Mouse (Mus musculus) NIH3T3 (cell line): Measurements from ENCODE around the gene Stk25.
A peak's percentile ranks its signal among the peaks of the same experiment; 100 is the strongest.

Source experiments
- DNase-seq: peaks from one replicate; pipeline ENCODE4 v3.0.0-alpha.2; 2012; ENCODE audit warnings: low read depth

The Stk25 gene

DNA sequence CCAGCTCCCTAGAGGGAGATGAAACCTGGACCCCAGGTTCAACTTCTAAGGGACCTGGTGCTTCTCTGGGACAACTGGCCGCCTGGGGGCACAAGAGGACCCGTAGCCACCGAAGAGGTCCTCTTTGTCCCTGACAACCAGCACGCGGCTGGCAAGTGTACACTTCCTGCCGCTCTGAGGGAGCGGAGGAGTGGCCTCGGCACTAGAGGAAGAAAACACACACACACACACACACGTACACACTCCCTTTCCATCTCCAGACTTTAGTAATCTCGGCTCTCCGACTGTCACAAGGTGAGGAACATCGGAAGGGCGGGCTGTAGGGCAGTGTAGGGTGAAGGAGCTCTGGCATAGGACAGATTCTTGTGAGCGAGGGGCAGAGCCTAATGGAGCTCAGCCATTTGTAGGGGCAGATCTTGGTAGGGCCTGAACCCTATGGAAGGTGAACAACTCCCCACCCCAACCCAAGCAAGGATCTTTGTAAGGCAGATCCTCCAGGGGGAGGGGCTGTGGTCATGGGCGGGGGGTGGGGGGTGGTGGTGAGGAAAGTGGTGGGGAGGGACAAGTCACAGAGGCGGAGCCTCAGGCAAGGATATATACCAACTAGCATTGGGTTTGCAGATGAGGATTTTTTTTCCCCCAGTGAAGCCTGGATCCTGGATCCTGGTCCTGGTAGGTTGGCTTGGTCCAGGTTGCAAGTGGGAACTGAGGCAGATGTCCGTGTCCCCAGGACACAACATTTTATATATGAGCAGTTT lies 10.5 kb upstream of the Stk25 start:
- DNase-seq, result peak; percentile 29

DNA sequence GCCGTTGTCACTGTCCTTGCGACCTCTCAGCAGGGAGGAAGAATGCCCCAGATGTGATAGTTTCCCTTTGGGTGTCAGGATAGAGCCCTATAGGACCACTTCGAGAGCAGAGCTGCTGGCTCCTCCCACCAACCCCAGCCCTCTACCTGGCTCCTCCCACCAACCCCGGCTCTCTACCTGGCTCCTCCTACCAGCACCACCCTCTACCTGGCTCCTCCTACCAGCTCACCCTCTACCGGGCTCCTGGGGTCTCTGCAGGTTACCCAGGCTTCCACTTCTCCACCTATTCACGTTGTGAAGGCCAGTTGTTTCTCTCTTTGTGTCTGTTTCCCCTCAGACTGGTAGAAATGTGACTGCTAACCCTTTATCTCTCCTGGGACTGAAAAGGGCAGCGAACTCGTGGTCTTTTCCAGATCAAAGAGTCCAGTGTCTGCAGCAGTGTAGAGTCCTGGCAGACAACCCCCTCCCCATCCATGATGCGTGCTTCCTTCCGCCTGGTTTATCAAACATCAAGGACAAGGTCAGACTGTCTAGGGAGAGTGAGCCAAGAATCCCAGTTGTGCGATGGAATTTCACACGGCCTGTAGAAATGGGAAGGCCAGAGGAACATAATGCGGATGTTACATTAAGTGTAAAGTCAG lies 9.4 kb upstream of the Stk25 start:
- DNase-seq, result no peak

DNA sequence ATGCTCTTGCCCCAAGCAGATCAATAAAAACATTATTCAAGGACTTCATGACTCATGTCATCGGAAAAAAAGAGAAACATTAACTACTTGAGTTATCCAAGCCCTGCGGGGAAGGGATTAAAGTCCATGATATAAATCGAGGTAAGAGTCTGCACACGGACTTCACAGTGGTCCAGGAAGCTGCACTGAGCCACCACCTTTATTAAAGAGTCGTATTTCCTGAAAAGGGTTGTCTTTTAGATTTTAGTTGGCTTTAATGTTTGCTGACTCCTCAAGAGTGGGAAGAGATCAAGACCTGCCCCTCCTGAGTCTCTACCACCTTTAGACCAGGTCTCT lies 1.5 kb downstream of the Stk25 start:
- DNase-seq, result no peak

DNA sequence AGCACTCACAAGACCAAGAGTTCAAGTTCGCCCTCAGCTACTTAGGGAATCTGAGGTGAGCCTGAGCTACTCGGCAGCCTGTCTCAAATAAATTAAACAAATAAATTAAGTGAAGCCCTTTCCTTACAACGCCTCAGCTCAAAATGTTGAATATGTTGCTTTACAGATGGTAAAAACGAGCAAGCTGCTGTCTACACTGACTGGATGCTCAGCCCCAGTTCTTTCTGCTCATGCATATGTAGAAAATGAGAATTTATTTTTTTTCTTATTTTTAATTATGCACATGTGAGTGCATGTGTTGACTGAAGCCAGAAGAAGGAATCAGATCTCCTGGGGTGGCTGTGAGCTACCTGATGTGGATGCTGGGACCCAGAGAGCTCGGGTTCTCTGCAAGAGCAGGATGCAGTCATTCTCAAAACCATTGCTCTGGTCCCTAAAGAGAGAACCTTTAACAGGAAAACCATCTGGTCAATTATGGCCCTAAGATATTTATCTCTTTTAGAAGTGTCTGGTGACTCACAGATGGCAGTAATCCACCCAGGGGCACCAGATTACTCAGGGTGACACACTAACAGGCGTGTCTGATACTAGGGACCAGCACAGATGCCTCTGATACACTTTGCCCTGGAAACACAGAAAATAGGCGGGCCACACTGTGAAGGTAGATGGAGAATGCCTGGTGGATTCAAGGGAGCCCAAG lies 2.0 kb downstream of the Stk25 start:
- DNase-seq, result no peak

DNA sequence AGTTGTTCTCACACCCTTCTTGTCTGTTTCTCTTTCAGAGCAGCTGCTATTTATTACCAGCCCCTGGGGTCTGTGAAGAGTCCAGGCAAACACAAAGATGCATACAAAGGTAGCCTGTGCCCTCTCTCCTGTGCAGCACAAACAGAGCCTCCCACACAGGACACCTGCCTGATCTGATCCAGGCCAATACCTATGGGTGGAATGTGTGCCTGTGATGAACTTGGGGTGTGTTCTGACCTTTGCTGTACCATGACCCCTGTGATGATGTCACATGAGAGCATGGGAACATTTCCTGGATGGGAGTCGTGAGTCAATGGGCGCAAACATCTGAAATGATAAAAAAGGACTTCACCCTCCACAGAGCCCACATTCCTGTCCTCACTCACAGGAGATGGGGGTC lies 3.7 kb downstream of the Stk25 start:
- no peak for DNase-seq

DNA sequence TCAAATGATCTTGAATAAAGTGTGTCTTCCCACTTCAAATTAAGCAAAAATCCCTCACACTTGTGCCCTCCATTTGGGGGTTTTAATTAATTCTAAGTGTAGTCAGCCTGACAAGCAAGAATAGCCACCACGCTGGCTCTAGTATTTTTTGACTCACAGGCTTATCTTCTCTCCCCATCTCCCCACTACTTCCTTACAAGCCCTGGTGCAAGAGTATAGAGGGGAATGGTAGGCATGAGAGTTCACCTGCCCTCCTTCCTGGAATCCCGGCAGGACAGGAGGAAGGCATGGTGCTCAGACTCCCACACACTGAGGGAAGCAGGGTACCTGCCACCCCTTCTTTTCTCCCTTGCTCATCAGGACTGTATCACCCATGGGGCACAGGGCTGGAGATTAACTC lies 4.2 kb downstream of the Stk25 start:
- no peak for DNase-seq

DNA sequence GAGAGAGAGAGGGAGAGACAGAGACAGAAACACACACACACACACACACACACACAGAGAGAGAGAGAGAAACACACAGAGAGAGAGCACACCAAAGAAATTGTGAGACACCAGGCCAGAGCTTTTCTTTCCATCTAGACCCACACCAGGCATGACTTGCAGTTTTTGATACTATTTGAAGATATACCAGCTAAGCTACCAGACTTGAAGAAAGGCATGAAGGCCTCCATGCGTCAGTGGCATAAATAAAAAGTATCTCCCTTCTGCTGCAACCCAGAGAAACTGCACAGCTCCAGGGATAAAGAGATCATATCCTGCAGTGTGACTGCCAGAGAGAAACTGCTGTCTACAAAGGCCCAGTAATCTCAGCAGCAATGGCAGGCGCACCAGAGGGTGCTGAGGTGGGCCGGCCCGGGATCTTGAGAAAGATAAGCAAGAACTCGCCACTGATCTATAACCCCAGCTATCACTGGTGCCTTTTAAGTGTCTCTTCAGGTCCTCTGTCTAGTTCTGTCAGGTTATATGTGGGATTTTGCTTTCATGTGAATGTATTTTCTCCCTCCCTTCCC lies 8.8 kb downstream of the Stk25 start:
- no peak for DNase-seq

DNA sequence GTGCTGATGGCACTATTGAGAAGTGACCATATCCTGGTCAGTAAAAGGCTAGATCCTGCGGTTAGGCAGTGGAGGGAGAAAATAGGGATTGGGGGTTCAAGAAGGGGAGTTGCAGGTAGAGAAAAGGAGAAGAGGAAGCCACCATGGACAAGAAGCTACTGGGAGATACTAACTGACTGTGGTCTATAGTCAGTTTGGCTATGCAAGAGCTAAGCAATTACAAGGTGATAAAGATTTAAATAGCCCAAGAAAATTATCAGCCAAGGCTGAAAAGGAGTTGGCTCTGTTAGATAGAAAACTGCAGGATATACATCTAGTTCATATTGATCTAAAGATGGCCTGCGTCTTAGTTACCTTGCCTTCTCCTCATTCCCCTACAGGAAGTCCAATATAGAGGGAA lies 15.8 kb downstream of the Stk25 start:
- DNase-seq, result no peak

DNA sequence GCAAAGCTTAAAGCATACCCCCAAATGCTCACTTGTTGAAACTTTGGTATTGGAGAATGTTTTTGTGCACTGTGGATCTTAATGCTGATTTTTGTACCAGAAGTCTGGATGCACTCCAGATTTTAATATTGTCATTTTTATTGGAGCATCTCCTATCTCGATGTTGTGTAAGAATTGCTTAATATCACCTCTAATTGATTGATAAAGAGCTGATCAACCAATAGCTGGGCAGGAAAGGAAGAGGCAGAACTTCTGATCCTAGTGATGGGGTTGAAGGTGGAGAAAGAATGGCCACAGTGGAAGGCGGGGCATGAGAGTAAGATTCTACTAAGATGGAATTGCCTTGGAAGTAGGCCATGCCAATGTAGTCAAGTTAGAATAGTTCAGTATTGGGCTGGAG lies 16.5 kb downstream of the Stk25 start:
- DNase-seq, result peak; percentile 46

DNA sequence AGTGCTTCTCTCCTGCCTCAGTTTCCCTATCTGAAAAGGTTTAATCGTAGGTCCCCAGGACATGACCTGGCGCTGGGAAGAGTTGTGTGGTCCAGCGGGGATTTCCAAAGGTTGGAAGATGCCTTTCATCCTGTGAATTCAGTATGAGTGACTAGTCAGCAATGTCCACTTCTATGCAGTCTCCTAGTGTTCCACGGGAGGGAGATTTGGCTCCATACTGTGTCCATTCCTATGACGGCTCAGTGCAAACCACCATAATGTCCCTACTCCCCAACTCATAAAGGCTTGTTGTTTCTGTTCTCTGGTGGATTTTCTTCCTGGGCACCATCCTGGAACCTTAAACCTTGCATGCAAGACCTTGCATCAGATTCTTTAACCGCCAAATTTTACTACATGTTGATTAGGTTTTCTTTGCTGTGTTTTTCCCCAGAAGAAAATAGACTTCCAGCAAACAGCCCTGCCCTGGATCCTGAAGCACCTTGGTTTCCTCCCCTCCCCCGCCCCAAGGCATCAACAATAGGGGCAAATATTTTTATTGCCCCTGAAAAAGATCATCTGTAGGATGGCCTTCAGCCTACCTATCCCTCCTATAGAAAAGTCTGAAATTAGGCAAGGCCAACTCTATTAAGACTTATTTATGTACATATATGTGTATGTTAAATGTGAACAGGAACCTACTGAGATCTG lies 22.1 kb downstream of the Stk25 start:
- peak; percentile 62 for DNase-seq

DNA sequence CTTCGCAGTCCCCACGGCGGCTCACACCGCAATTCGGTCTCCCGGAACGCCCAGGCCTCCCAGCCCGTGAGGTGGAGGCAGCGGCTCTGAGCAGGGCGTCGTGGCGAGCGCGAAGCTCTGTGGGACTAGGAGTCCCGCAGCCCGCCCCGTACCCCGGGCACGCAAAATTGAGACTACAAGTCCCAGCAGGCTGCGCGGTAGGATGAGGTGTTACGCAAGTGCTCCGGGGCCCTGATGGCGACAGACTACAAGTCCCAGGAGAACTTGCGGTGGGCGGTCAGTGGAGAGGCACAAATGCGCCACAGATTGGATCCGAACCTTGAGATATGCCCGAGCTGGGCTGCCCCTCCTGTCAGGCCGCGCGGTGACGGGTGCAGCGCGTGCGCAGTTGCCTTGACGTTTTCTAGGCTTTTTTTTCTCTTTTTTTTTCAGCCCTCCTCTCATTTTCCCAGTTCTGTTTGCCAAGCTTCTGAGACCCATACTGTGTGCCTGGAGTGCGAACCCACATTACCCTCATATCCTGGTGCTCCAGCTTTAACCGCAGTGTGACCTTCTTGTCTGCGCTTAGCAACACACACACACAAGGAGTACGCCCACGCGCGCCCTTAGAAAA lies 22.8 kb downstream of the Stk25 start:
- peak; percentile 100 for DNase-seq

DNA sequence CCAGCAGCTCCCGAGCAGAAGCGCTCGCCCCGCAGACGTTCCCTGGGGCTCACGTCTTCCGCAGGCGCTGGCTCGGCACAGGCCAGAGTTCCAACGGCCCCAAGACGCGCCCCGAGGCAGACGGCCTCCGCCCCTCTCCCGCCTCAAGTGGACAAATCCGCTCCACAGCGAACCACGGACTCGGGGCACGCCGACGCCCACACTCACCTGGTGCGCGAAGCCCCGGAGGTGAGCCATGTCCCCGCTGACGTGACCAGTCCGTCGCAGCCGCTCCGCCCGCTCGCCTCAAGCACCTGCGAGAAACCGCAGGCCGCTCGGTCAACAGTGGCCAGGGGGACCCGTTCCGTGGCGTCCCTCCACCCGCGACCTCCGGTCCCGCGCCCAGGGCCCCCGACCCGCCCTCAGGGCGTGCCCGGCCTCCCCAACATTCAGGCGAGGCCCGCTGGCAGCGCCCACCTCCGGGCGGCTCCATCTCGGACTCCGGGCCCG lies 23.3 kb downstream of the Stk25 start:
- peak; percentile 57 for DNase-seq

DNA sequence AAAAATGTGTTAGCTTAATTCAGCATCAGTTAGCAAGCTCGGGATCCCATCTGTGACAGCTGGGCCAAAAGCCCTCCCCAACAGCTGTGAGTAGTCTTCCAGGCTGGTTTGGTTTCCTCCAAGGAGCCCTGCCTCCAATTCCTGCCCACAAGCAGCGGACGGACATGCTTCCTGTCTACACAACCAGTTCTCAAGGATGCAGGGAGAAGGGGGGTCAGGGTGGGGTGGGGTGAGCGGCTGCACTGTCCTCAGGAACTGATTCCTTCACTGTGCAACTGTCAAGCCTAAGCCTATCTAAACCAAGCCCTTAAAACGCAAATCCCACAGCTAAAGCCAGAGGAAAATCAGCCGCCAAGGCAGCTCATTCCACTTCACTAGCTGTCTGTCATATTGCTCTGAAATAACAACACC lies 24.0 kb downstream of the Stk25 start:
- peak; percentile 69 for DNase-seq

DNA sequence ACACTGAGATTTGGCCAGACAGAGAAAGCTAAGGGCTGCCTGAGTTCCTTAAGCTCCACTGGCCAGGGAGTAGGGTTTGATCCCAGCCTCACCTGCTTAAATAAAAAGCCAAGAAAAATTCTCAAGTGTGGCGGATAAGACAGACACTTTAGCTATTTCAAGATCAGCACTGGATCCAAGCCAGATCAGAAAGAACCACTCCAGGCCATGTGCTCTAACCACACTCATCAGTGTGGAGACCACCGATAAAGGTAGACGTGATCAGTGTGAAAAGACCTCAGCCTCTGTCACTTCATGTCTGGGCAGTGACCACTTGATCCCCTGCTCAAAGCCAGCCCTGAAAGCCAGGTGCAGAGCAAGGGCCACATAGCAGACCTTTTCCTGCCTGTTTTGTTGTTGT lies 25.7 kb downstream of the Stk25 start:
- no peak for DNase-seq

DNA sequence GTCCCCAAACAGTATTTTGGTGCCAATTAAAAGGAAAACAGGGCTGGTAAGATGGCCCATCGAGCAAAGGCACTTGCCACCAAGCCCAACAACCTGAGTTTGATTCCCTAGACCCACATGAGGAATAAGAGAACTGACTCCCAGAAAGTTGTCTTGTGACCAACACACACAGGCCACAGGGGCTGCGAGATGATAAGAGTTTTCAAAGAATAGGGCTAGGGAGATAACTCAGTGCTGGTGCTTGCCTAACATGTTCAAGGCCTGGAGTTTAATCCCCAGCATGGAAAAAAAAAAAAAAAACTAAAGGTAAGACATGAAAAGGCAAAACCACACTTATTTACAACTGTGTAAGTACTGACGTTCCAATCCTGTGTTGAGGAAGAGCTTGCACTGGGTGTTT lies 27.7 kb downstream of the Stk25 start:
- DNase-seq, result no peak

DNA sequence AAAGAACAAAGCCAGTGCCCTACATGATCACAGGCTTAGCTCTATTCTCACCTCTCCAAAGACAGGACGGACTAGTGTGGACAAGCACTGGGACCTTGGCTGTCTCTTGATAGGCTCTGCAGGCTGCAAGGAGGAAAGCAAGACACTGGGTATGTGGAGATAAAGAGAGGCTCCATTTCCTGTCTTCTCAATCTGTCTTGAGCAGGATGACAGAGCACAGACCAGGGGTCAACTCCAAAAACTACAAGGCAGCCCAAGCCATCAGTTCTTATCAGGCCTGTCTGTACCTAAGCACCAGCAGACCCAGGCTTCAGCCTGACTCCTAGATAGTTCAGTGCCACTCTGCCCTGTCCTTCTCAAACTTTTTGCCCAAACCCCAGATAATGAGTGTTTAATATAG lies 34.0 kb downstream of the Stk25 start:
- DNase-seq, result no peak

DNA sequence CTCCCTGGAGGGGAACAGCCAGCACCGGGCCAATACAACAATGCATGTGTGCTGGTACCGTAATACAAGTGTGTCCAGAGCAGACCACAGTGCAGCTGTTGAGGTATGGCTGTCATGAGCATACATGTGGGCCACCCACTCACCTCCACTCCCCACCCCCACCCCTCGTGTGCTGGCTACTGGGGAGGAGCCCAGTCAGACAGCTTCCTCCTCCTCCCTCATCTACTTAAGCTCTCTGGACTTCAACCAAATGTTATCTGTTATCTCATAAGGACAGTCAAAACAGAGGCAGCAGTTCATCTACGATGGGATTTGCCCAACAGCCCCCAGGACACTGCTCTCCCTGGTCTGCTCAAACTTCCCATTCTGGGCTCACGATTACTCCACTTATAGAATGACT lies 39.5 kb downstream of the Stk25 start:
- DNase-seq, result no peak

DNA sequence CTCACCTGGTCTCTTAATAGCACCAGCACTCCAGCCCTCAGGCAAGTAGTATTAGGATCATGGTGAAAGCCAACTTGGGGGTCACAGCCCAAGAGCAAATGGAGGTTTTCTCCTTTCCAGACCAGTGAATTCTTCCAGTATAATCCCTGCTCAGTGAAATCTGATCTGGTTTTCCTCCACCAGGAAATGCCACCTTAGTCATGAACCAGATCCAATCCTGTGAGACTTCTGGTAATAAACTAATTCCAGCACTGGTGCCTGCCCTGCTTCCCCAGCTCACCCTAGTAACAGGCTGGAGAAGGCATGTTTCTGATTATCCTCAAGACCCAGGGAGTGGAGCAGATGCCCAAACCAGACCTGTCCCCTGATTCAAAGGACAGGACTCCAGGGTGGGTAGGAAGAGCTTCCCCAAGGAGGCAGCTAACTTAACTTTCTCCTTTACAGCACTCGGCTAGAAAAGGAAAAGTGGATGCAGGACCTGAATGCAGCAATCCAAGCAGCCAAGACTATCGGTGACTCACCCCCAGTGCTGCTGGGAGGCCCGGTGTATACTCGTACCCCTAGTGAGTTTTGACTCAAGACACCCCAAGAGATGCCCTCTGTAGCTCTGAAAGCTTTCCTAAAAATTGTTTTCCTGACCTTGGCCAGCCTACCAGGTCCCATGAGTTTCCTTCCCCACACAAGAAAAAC lies 40.3 kb downstream of the Stk25 start:
- DNase-seq, result peak; percentile 75

DNA sequence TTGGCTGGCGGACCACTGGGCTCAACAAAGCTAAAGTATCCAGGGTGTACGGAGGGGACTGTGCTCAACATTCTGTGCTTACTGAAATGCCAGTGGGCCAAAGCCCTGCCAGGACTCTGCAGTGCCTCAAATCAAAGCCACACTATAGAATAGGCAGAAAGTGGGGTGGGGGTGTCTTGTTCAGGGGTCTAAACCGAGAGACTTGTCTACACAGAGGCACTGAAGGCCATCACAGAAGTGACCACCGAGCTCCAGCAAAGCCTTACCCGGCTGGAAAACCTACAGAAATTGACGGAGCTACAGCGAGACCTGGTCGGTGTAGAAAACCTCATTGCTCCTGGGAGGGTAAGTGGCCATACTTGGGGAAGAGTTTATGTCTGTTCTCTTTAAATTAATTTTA lies 48.7 kb downstream of the Stk25 start:
- DNase-seq, result no peak

DNA sequence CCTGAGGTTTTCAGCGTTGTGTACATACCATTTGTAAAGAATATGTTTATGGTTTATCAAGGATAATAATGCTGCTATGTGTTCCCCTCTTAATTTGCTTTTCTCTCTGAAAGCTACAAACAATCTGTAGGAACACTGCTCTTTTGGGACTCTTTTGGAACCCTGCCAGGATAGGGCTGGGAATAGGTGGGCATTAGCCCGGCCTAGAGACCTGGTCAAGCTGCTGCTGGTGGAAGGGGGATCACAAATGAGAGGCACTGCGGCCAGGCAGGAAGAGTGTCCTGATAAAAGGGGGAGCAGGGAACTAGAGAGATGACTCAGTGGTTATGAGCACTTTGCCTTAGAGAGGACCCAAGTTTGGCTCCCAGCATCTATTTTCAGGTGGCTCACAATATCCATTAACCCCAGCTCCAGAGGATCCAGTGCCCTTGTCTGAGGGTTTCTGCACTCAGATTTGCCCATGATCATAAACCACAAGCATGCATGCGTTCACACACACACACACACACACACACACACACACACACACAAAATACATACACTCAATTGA lies 49.7 kb downstream of the Stk25 start:
- DNase-seq, result peak; percentile 76
